Mouse (Mus musculus) Patski (cell line): ENCODE data around the gene Hsbp1. TPM values are rescaled to one million over a fixed set of nuclear protein-coding genes. Genes with fewer than 3 reads are reported as not detected.

Experiments used
- ATAC-seq: fragments of 100-300 bp; one replicate; pipeline ENCODE4 v1.8.0; 2021
- CTCF ChIA-PET: fragments of 350-600 bp; sonication (Branson Sonifier 250); formaldehyde crosslinking; loops from one replicate; lab custom pipeline; 2022; ENCODE audit warnings: inconsistent platforms; lab: Charles Lee
- POLR2A ChIA-PET: fragments of 350-600 bp; sonication (Branson Sonifier 250); formaldehyde crosslinking; loops from one replicate; lab custom pipeline; 2022; ENCODE audit warnings: antibody characterized with exemption, inconsistent platforms; lab: Charles Lee
- DNase-seq: peaks from one replicate; pipeline ENCODE4 v3.0.0-alpha.2; 2011; ENCODE audit warnings: low read depth, low spot score
- H3K27me3 ChIP-seq: fragments of 371-371 bp; one replicate; pipeline ENCODE4 v1.5.1; 2021
- CTCF ChIP-seq: fragments of 100-300 bp; IDR thresholded peaks from one replicate; pipeline ENCODE4 v1.5.1; 2021
- in situ Hi-C: fragments of 300-500 bp; cut with MboI; formaldehyde crosslinking; loops from 3 replicates; pipeline ENCODE4 v1.11.1; 2018; ENCODE audit warnings: low pct_unique_long_range_greater_than_20kb, mixed read lengths
- polyA plus RNA-seq: library from polyadenylated mRNA; unstranded; gene quantifications from one replicate; pipeline ENCODE4 v1.2.3, GENCODE M21; 2021

Gene Hsbp1
- polyA plus RNA-seq, 1 experiment from 2014 or later: 322 TPM

DNA sequence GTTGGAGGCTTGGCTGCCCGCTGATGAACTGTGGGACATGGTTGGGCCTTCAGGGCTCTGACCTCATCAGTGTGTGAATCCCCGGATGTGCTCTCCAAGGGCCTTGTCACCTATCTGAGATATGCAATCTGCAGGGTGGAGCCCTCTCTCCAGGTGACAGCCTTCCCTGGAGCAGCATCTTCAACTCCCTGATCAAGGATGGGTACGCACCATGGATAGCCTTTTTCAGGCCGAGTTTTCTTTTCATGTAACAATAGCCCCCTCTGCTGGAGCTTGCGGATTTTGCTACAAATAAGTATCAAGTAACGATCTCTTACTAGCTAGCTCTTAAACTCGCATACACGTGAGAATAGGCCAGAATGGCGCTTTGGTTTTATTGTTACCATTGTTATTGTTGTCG lies 40.2 kb downstream of the Hsbp1 start:
- in situ Hi-C loops: loop anchor here (5.0 to 10.0 kb wide), 2 partner anchors 72 to 290 kb away; no protein-coding TSS in a partner anchor
- TF ChIP-seq CTCF: peak; percentile 70
- ChIA-PET CTCF (interaction anchor here (0.7 to 1.6 kb wide), 10 partner anchors 12 to 115 kb away, joined by 3 to 7 read pairs (median 3); no protein-coding TSS in a partner anchor), POLR2A (no interaction called here)
- no peak for ATAC-seq
- H3K27me3 ChIP-seq: peaks cover 44% of the 10 kb centered on the region
- DNase-seq: no peak

DNA sequence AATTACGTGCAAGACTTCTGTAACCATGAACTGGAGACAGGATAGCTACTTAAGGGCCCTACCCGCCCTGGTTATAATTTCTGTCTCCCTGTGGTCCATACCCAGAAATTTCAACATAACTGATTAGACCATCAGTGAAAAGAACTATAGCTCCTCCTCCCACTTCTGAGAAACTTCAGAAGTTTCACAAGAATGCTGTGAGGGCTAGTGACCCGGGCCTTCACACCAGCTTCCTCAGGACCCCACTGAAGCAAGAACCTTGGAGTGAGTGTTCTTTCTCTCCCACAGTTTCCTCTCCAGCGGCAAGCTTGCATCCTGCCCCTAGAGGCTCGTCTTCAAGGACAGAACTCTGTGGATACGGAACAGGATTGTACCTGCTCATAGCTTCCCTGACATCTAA lies 41.6 kb downstream of the Hsbp1 start:
- no peak for DNase-seq
- H3K27me3 ChIP-seq: peaks cover 45% of the 10 kb centered on the region
- ChIA-PET POLR2A (interaction anchor here (1.6 kb wide), 1 partner anchor 9 kb away, joined by 4 read pairs; the partner anchor contains the start of gene Mlycd), CTCF (interaction anchor here (1.0 to 1.6 kb wide), 3 partner anchors 22 to 28 kb away, joined by 3 to 4 read pairs (median 4); no protein-coding TSS in a partner anchor)
- in situ Hi-C loops: loop anchor here (10.0 kb wide), 1 partner anchor 289 kb away; no protein-coding TSS in a partner anchor
- ATAC-seq: no peak
- no peak for TF ChIP-seq CTCF

DNA sequence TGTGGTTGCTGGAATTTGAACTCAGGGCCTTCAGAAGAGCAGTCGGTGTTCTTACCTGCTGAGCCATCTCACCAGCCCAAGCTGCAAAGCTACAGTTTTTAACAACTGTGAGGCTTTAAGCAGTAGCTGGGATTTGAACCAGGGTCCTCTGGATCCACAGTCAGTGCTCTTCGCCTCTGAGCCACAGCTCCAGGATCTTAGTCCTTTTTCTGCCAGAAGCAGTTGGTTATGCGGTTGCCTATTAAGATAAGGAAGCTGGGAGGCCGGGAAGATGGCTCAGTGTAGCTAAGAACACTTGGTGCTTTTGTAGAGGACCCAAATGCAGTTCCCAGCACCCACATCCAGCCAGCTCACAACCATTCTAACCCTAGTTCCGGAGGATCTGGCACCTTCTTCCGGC lies 42.7 kb downstream of the Hsbp1 start:
- ChIA-PET POLR2A (interaction anchor here (0.7 kb wide), 1 partner anchor 28 kb away, joined by 3 read pairs; no protein-coding TSS in a partner anchor), CTCF (no interaction called here)
- in situ Hi-C loops: loop anchor here (10.0 kb wide), 1 partner anchor 288 kb away; no protein-coding TSS in a partner anchor

DNA sequence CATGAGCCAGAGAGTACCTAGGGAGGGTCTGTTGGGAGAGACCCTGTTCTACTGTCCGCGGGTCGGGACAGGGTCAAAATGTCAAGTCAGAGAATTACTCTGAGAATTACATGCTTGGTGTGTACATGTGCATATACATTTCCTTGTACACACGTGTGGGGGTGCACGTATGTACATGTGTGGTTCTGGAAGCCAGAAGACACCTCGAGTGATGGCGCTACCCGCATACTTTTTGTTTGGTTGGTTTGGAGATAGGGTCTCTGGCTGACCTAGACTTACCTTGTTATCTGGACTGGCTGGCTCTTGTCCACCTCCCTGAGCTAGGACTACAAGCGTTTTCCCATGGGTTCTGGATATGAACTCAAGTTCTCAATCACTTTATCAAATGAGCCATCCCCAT lies 49.8 kb downstream of the Hsbp1 start:
- in situ Hi-C loops: no loop called here
- ATAC-seq: no peak
- POLR2A ChIA-PET: no interaction called here
- no peak for TF ChIP-seq CTCF
- peaks cover 4% of the 10 kb centered on the region for H3K27me3 ChIP-seq
- CTCF ChIA-PET: no interaction called here
- no peak for DNase-seq

More for the DNA sequence above, 42.7 kb downstream of the Hsbp1 start:
- ATAC-seq (no peak), DNase-seq (no peak)
- H3K27me3 ChIP-seq: peaks cover 37% of the 10 kb centered on the region
- TF ChIP-seq CTCF: no peak

DNA sequence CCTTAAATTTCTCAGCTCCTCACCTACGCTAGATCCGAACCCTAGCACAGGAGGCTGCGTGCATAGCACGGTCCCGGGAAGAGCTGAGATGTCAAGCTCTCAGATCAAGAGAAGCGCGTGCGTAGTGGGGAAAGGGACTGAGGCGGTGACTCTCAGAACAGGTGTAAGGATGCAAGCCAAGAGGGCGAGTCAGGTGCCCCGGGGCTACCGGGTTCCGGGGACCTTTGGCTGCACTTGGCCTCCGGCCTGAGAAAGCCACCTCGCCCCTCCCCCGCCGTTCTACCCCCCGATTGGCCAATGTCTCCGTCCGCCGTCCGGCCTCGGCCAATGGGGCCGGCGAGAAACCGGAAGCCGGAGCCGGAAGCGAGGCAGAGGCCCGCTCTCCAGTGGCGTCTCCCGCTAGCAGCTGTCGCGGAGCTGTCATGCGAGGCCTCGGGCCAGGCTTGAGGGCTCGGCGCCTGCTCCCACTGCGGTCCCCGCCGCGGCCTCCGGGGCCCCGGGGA lies 50.3 kb downstream of the Hsbp1 start, which contains the start of gene Mlycd:
Gene Mlycd (plus strand): TSS at position 355 of the 503 bp plus-strand sequence.
- ChIA-PET CTCF (interaction anchor here (1.0 kb wide), 1 partner anchor 18 kb away, joined by 3 read pairs; no protein-coding TSS in a partner anchor), POLR2A (interaction anchor here (0.6 to 1.5 kb wide), 3 partner anchors 9 to 36 kb away, joined by 3 to 5 read pairs (median 4); no protein-coding TSS in a partner anchor)
- in situ Hi-C loops: no loop called here
- no peak for TF ChIP-seq CTCF
- DNase-seq (peak; percentile 56), ATAC-seq (peak; percentile 96)
- H3K27me3 ChIP-seq: no peaks in the 10 kb centered on the region

DNA sequence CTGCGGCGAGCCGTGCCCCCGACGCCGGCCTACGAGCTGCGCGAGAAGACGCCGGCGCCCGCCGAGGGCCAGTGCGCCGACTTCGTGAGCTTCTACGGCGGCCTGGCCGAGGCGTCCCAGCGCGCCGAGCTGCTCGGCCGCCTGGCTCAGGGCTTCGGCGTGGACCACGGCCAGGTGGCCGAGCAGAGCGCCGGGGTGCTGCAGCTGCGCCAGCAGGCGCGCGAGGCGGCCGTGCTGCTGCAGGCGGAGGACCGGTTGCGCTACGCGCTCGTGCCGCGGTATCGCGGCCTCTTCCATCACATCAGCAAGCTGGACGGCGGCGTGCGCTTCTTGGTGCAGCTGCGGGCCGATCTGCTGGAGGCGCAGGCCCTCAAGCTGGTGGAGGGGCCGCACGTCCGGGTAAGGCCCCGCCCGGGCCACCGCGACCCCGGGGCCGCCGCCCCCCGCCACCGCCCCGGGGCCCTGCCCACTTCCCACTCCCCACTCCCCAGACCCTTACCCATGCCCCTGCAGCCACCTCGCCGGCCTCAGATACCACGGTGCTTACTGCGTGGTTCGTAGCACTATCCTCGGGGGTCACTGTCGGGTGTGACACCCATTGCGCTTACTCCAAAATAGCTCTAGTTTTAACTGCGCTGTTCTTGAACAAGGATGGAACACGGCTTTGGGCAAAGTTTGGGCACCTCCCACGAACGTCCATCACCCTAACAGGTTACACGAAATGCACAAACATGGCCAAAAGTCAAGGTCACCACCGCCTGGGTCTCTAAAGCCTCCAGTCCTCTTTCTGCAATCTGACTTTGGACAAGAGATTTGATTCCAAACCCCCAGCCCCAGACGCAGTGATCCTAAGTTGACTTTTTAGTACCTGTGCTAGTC lies 51.0 kb downstream of the Hsbp1 start:
- no peak for TF ChIP-seq CTCF
- no peaks in the 10 kb centered on the region for H3K27me3 ChIP-seq
- CTCF ChIA-PET: interaction anchor here (1.0 kb wide), 1 partner anchor 17 kb away, joined by 3 read pairs; no protein-coding TSS in a partner anchor

More for the DNA sequence above, 51.0 kb downstream of the Hsbp1 start:
- DNase-seq: no peak
- POLR2A ChIA-PET: interaction anchor here (0.6 to 1.5 kb wide), 3 partner anchors 10 to 36 kb away, joined by 3 to 5 read pairs (median 4); no protein-coding TSS in a partner anchor
- in situ Hi-C loops: no loop called here
- ATAC-seq: peak; percentile 45

Other genes starting within 250 kb of the Hsbp1 start
- 25.7 TPM for gene Mlycd, start 50.4 kb downstream of the Hsbp1 start, polyA plus RNA-seq
- 20.4 TPM for gene Osgin1, start 89.6 kb downstream of the Hsbp1 start, polyA plus RNA-seq
- gene Necab2, start 102.2 kb downstream of the Hsbp1 start, polyA plus RNA-seq: 0.14 TPM
- not detected for gene Slc38a8, start 157.2 kb downstream of the Hsbp1 start, polyA plus RNA-seq
- gene Mbtps1, start 214.2 kb downstream of the Hsbp1 start, polyA plus RNA-seq: 144 TPM
- 26.1 TPM for gene Hsdl1, start 230.7 kb downstream of the Hsbp1 start, polyA plus RNA-seq
- 0.13 TPM for gene Dnaaf1, start 230.7 kb downstream of the Hsbp1 start, polyA plus RNA-seq